In the genomic region with DNA sequence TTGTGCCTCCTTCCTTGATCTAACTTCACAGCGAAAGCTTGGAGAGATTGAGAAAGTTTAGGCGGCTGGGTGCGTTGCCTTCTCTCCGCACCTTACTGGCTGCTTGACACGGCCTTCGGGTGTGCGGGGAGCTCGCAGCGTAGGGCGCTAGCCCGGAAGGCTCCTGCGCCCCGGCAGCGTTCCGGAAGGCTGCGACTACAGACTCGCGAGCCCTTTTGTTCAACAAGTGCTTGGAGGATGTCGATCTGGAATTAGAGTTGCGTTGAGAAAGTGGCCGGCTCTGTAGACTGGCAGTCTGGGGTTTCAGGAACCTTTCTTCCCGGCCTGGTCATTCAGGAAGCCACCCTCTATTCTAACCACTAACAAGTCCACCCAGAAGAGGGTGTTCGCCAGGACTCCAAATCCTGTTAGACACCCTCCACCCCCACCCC, we compare ENCODE assay signal across 8 mouse cellular contexts. TPM values are rescaled to one million over a fixed set of nuclear protein-coding genes. Genes with fewer than 3 reads are reported as not detected.
DNase-seq lines count a peak whose midpoint lies in the region; ATAC-seq and TF ChIP-seq lines count a peak whose summit lies in the region.

No protein-coding gene starts in this region.

- H3K9me3 ChIP-seq in embryonic facial prominence, embryonic 13.5 days, result no peaks in the 10 kb centered on the region
- no peaks in the 10 kb centered on the region for H3K9me3 ChIP-seq in hindbrain, embryonic 10.5 days
- no peaks in the 10 kb centered on the region for H3K9me3 ChIP-seq in midbrain, postnatal 0 days (ENCODE audit: low read length)

- peak overlapping the region; percentile 65 for H3K4me3 ChIP-seq in cerebellum, adult 2 months (replicated peaks; ENCODE audit: insufficient read depth, low read depth, low read length)
- peak overlapping the region; percentile 81 for H3K4me3 ChIP-seq in embryonic facial prominence, embryonic 13.5 days
- peak overlapping the region; percentile 75 for H3K4me3 ChIP-seq in hindbrain, embryonic 10.5 days
- peak overlapping the region; percentile 62 for H3K4me3 ChIP-seq in midbrain, postnatal 0 days (ENCODE audit: low read depth, low read length)

- no peak for ATAC-seq in embryonic facial prominence, embryonic 13.5 days (ENCODE audit: insufficient number of reproducible peaks, insufficient read depth, low FRiP score, low TSS enrichment, low read depth)
- no peak for ATAC-seq in midbrain, postnatal 0 days (ENCODE audit: low FRiP score)

- no peak overlapping the region for H3K27ac ChIP-seq in cerebellum, adult 2 months (ENCODE audit: insufficient read depth, low read length)
- peak overlapping the region; percentile 23; the same call in 1 of the 2 replicates for H3K27ac ChIP-seq in embryonic facial prominence, embryonic 13.5 days
- H3K27ac ChIP-seq in hindbrain, embryonic 10.5 days, result peak overlapping the region; percentile 90
- no peak overlapping the region for H3K27ac ChIP-seq in midbrain, postnatal 0 days (ENCODE audit: low read depth, low read length)

- no peaks in the 10 kb centered on the region for H3K27me3 ChIP-seq in cerebellum, adult 2 months (ENCODE audit: control insufficient read depth, insufficient read depth, low read length)
- no peaks in the 10 kb centered on the region for H3K27me3 ChIP-seq in embryonic facial prominence, embryonic 13.5 days
- no peaks in the 10 kb centered on the region; the same call in 1 of the 2 replicates for H3K27me3 ChIP-seq in hindbrain, embryonic 10.5 days (ENCODE audit: insufficient read depth, poor library complexity, severe bottlenecking)
- no peaks in the 10 kb centered on the region for H3K27me3 ChIP-seq in midbrain, postnatal 0 days (ENCODE audit: insufficient read depth, low read length)

- peak overlapping the region; percentile 94 for H3K4me2 ChIP-seq in embryonic facial prominence, embryonic 13.5 days
- peak overlapping the region; percentile 96 for H3K4me2 ChIP-seq in midbrain, postnatal 0 days (ENCODE audit: low read depth, low read length, poor library complexity, severe bottlenecking)

- no peaks in the 10 kb centered on the region for H3K36me3 ChIP-seq in embryonic facial prominence, embryonic 13.5 days
- H3K36me3 ChIP-seq in hindbrain, embryonic 10.5 days, result no peaks in the 10 kb centered on the region
- H3K36me3 ChIP-seq in midbrain, postnatal 0 days (ENCODE audit: insufficient read depth, low read length), result no peaks in the 10 kb centered on the region

- peak; percentile 44 to 55 for DNase-seq in cerebellum, adult 2 months
- DNase-seq in cerebellum, postnatal 4 days (ENCODE audit: low spot score in 2 of 2), result no peak
- DNase-seq in ES-CJ7 (ENCODE audit: low read depth, low spot score) (peak; percentile 14), liver (peak; percentile 19)
- peak; percentile 47 for DNase-seq in hindbrain, embryonic 10.5 days (ENCODE audit: low spot score)
- no peak for DNase-seq in midbrain, postnatal 0 days (ENCODE audit: low spot score)
- DNase-seq in yolk sac, embryonic 10.5 days (ENCODE audit: low spot score), result no peak

- H3K9ac ChIP-seq in embryonic facial prominence, embryonic 13.5 days, result peak overlapping the region; percentile 82
- peak overlapping the region; percentile 66 for H3K9ac ChIP-seq in midbrain, postnatal 0 days (replicated peaks; ENCODE audit: low read length, poor library complexity, severe bottlenecking)

- TF ChIP-seq CTCF in cerebellum, adult 2 months (IDR thresholded peaks at IDR 0.05; ENCODE audit: borderline replicate concordance, insufficient read depth, low read depth, low read length), result no peak
- no peak for TF ChIP-seq CTCF in midbrain, postnatal 0 days (IDR thresholded peaks at IDR 0.05)

- H3K4me1 ChIP-seq in cerebellum, adult 2 months (ENCODE audit: control insufficient read depth, insufficient read depth, low read length), result peaks cover 22% of the 10 kb centered on the region
- peaks cover 40% of the 10 kb centered on the region for H3K4me1 ChIP-seq in embryonic facial prominence, embryonic 13.5 days
- peaks cover 52% of the 10 kb centered on the region for H3K4me1 ChIP-seq in hindbrain, embryonic 10.5 days (replicated peaks)
- no peaks in the 10 kb centered on the region for H3K4me1 ChIP-seq in midbrain, postnatal 0 days (ENCODE audit: insufficient read depth, low read length)

- TF ChIP-seq POLR2A in cerebellum, adult 2 months (IDR thresholded peaks at IDR 0.05; ENCODE audit: borderline replicate concordance, insufficient read depth, low read length), result no peak

- WGBS in cerebellum, adult 2 months, result 1% methylated on average over 23 of the region's 23 CpGs
- WGBS in embryonic facial prominence, embryonic 13.5 days, result under 1% methylated on average over 23 of the region's 23 CpGs
- WGBS in hindbrain, embryonic 10.5 days, result under 1% methylated on average over 23 of the region's 23 CpGs
- 0% methylated on average over 23 of the region's 23 CpGs for WGBS in midbrain, postnatal 0 days

RNA-seq across cellular contexts. Expression of gene Hpcal1, which starts 1.2 kb away (rescaled TPM):
- 544 TPM in 2 replicates for polyA plus RNA-seq in cerebellum, adult 2 months (2012; rRNA removed)
- 51.4 and 57.6 TPM in 2 replicates for polyA plus RNA-seq in embryonic facial prominence, embryonic 13.5 days (2015; fragmentation: Nextera tagmentation; extraction: Ambion mirVana)
- 35.9 and 39.9 TPM in 2 replicates for polyA plus RNA-seq in hindbrain, embryonic 10.5 days (2016; fragmentation: Nextera tagmentation; extraction: Ambion mirVana)
- total RNA-seq in midbrain, postnatal 0 days (2014; rRNA removed), result 75.0 and 94.0 TPM in 2 replicates
- 139 and 149 TPM in 2 replicates for polyA plus RNA-seq in midbrain, postnatal 0 days (2015; fragmentation: Nextera tagmentation; extraction: Ambion mirVana)

Comparison
In these comparisons a context has a peak if more than half of its experiments do, and no peak if none do; other contexts are left out.
1. DNase-seq: peak in cerebellum, adult 2 months (2 of 2), ES-CJ7 (single experiment), hindbrain, embryonic 10.5 days (single experiment) and liver (single experiment); none in cerebellum, postnatal 4 days (0 of 2), midbrain, postnatal 0 days (single experiment) and yolk sac, embryonic 10.5 days (single experiment).
2. H3K27ac ChIP-seq: peak in embryonic facial prominence, embryonic 13.5 days (single experiment) and hindbrain, embryonic 10.5 days (single experiment); none in cerebellum, adult 2 months (single experiment) and midbrain, postnatal 0 days (single experiment).
3. Peak in every context shown above with its lines, with median percentiles within 50 percentile points of each other: H3K4me3 ChIP-seq.